Mouse (Mus musculus): ENCODE measurements around the gene Zc3h4. TPM values are rescaled to one million over a fixed set of nuclear protein-coding genes. Genes with fewer than 3 reads are reported as not detected.

The Zc3h4 gene
- polyA plus RNA-seq, 1 experiment from 2014 or later = 18.6 TPM

GRCm38 (mm10) chr7:16441241-16441640 is 40.5 kb downstream of the Zc3h4 start:
- ATAC-seq (replicated peaks; ENCODE audit: low FRiP score) (no peak), DNase-seq (ENCODE audit: low spot score) (no peak)
- H3K9ac ChIP-seq (ENCODE audit: low read depth, low read length) = no peak overlapping the region

DNA sequence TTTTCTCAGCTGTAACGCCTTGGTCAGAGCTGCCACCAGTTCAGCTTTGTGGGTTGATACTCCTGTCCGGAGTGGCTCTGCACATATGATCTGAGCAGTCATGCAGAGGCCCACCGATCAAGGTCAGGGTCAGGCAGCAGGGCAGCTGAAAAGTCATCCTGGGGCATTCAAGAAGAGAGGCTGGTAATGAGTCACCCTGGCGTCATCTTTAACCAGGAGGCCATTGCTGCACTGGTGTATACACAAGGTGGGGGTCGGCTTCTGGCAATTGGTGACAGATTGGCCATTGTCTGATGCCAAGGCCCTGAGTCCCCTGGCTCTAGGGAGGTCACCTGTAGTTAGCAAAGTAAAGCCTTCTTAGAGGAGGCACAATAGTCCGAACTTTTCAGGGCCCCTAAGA is 50.9 kb downstream of the Zc3h4 start:
- WGBS = 78% methylated on average over 6 of the region's 6 CpGs
- H3K27ac ChIP-seq (ENCODE audit: low read depth, low read length) = no peak overlapping the region

More at GRCm38 (mm10) chr7:16441241-16441640, 40.5 kb downstream of the Zc3h4 start:
- no peaks in the 10 kb centered on the region for H3K27me3 ChIP-seq (replicated peaks; ENCODE audit: control insufficient read depth, insufficient read depth, low read length)
- no peaks in the 10 kb centered on the region for H3K9me3 ChIP-seq (ENCODE audit: control insufficient read depth, low read length)
- H3K27ac ChIP-seq (ENCODE audit: low read depth, low read length) = no peak overlapping the region
- no peaks in the 10 kb centered on the region for H3K4me1 ChIP-seq (replicated peaks; ENCODE audit: control insufficient read depth, insufficient read depth, low read length)
- no peak overlapping the region for H3K4me2 ChIP-seq
- no peak overlapping the region for H3K4me3 ChIP-seq (ENCODE audit: low read depth, low read length)
- peaks cover 5% of the 10 kb centered on the region for H3K36me3 ChIP-seq (ENCODE audit: control insufficient read depth, insufficient read depth, low read length)

DNA sequence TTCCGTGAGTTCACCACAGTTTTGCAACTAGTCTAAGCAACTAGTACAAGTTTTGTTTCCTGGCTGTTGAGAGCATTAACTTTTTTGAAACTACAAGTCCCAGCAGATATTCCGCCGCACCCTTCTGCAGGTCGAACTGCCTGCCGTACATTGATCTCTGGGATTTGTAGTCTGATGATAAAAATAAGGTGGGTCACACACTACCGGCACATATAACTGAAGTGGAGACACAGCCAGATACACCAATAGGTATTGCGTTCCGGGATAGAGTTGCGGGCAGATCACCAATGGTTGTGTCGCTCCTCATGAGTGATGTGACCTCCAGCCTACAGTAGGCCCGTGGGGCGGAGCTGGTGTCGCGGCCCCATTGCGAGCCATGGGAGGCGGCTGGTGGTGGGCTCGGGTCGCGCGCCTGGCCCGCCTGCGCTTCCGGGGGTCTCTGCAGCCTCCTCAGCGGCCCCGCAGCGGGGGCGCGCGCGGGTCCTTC is 51.9 kb downstream of the Zc3h4 start, which contains the start of gene Tmem160:
Gene Tmem160, plus strand, starts transcription at position 193 of the 487 bp plus-strand sequence.
- no peaks in the 10 kb centered on the region for H3K27me3 ChIP-seq (replicated peaks; ENCODE audit: control insufficient read depth, insufficient read depth, low read length)
- H3K36me3 ChIP-seq (ENCODE audit: control insufficient read depth, insufficient read depth, low read length) = 0 out of 2 replicates have a peak, but pooled peaks cover 3% of the 10 kb centered on the region
- ATAC-seq (replicated peaks; ENCODE audit: low FRiP score) = peak; percentile 99
- H3K27ac ChIP-seq (ENCODE audit: low read depth, low read length) = peak within 1 kb of the TSS; percentile 11; the same call in 1 of the 2 replicates
- H3K4me1 ChIP-seq (replicated peaks; ENCODE audit: control insufficient read depth, insufficient read depth, low read length) = peaks cover 12% of the 10 kb centered on the region
- WGBS = under 1% methylated on average over 30 of the region's 30 CpGs
- DNase-seq (ENCODE audit: low spot score) = peak; percentile 82
- H3K9me3 ChIP-seq (ENCODE audit: control insufficient read depth, low read length) = no peaks in the 10 kb centered on the region
- H3K4me2 ChIP-seq = peak within 1 kb of the TSS; percentile 78
- H3K9ac ChIP-seq (ENCODE audit: low read depth, low read length) = peak within 1 kb of the TSS; percentile 68
- peak within 1 kb of the TSS; percentile 85 for H3K4me3 ChIP-seq (ENCODE audit: low read depth, low read length)

More for the DNA sequence above, 50.9 kb downstream of the Zc3h4 start:
- 0 out of 2 replicates have a peak, but pooled peaks cover 3% of the 10 kb centered on the region for H3K36me3 ChIP-seq (ENCODE audit: control insufficient read depth, insufficient read depth, low read length)
- H3K4me3 ChIP-seq (ENCODE audit: low read depth, low read length) = no peak overlapping the region
- H3K9me3 ChIP-seq (ENCODE audit: control insufficient read depth, low read length) = no peaks in the 10 kb centered on the region
- H3K4me2 ChIP-seq = no peak overlapping the region; the same call in 1 of the 2 replicates
- no peak overlapping the region for H3K9ac ChIP-seq (ENCODE audit: low read depth, low read length)
- DNase-seq (ENCODE audit: low spot score) = no peak
- peaks cover 12% of the 10 kb centered on the region for H3K4me1 ChIP-seq (replicated peaks; ENCODE audit: control insufficient read depth, insufficient read depth, low read length)
- no peak for ATAC-seq (replicated peaks; ENCODE audit: low FRiP score)
- H3K27me3 ChIP-seq (replicated peaks; ENCODE audit: control insufficient read depth, insufficient read depth, low read length) = no peaks in the 10 kb centered on the region

GRCm38 (mm10) chr7:16453118-16453711 is 52.5 kb downstream of the Zc3h4 start:
- WGBS = 1% methylated on average over 23 of the region's 23 CpGs
- DNase-seq (ENCODE audit: low spot score) (peak; percentile 72), ATAC-seq (replicated peaks; ENCODE audit: low FRiP score) (peak; percentile 55)

DNA sequence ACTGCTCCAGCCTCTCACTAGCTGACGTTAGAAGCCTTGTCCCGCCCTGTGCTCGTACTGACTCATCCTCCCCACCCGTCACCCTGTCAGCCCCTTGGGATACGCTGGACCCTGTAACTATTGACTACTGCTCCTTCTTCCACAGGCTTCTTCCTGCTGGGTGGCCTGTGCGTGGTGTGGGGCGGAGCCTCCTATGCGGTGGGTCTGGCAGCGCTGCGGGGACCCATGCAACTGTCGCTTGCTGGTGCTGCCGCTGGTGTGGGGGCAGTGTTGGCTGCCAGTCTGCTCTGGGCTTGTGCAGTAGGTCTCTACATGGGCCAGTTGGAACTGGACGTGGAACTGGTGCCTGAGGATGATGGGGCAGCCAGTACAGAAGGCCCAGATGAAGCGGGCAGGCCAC is 54.3 kb downstream of the Zc3h4 start:
- Histone ChIP-seq H3K36me3 (ENCODE audit: control insufficient read depth, insufficient read depth, low read length) (0 out of 2 replicates have a peak, but pooled peaks cover 3% of the 10 kb centered on the region), H3K4me3 (ENCODE audit: low read depth, low read length) (no peak overlapping the region), H3K4me1 (replicated peaks; ENCODE audit: control insufficient read depth, insufficient read depth, low read length) (peaks cover 12% of the 10 kb centered on the region), H3K9me3 (ENCODE audit: control insufficient read depth, low read length) (no peaks in the 10 kb centered on the region), H3K27ac (ENCODE audit: low read depth, low read length) (no peak overlapping the region), H3K4me2 (no peak overlapping the region), H3K27me3 (replicated peaks; ENCODE audit: control insufficient read depth, insufficient read depth, low read length) (no peaks in the 10 kb centered on the region), H3K9ac (ENCODE audit: low read depth, low read length) (no peak overlapping the region)
- DNase-seq (ENCODE audit: low spot score) (no peak), ATAC-seq (replicated peaks; ENCODE audit: low FRiP score) (no peak)
- 90% methylated on average over 14 of the region's 14 CpGs for WGBS

More at GRCm38 (mm10) chr7:16453118-16453711, 52.5 kb downstream of the Zc3h4 start:
- no peaks in the 10 kb centered on the region for H3K9me3 ChIP-seq (ENCODE audit: control insufficient read depth, low read length)
- peak overlapping the region; percentile 85 for H3K4me3 ChIP-seq (ENCODE audit: low read depth, low read length)
- no peaks in the 10 kb centered on the region for H3K27me3 ChIP-seq (replicated peaks; ENCODE audit: control insufficient read depth, insufficient read depth, low read length)
- H3K36me3 ChIP-seq (ENCODE audit: control insufficient read depth, insufficient read depth, low read length) = 0 out of 2 replicates have a peak, but pooled peaks cover 3% of the 10 kb centered on the region
- peak overlapping the region; percentile 11; the same call in 1 of the 2 replicates for H3K27ac ChIP-seq (ENCODE audit: low read depth, low read length)
- H3K4me1 ChIP-seq (replicated peaks; ENCODE audit: control insufficient read depth, insufficient read depth, low read length) = peaks cover 12% of the 10 kb centered on the region
- peak overlapping the region; percentile 68 for H3K9ac ChIP-seq (ENCODE audit: low read depth, low read length)
- H3K4me2 ChIP-seq = peak overlapping the region; percentile 78

GRCm38 (mm10) chr7:16456289-16456688 is 55.6 kb downstream of the Zc3h4 start:
- Histone ChIP-seq H3K9me3 (ENCODE audit: control insufficient read depth, low read length) (no peaks in the 10 kb centered on the region), H3K4me1 (replicated peaks; ENCODE audit: control insufficient read depth, insufficient read depth, low read length) (peaks cover 12% of the 10 kb centered on the region), H3K36me3 (ENCODE audit: control insufficient read depth, insufficient read depth, low read length) (0 out of 2 replicates have a peak, but pooled peaks cover 3% of the 10 kb centered on the region), H3K9ac (ENCODE audit: low read depth, low read length) (no peak overlapping the region), H3K4me3 (ENCODE audit: low read depth, low read length) (no peak overlapping the region), H3K4me2 (no peak overlapping the region), H3K27me3 (replicated peaks; ENCODE audit: control insufficient read depth, insufficient read depth, low read length) (peaks cover 9% of the 10 kb centered on the region; the same call in 1 of the 2 replicates), H3K27ac (ENCODE audit: low read depth, low read length) (no peak overlapping the region)
- no peak for DNase-seq (ENCODE audit: low spot score)
- ATAC-seq (replicated peaks; ENCODE audit: low FRiP score) = no peak
- 81% methylated on average over 5 of the region's 5 CpGs for WGBS

- no peaks in the 10 kb centered on the region for H3K4me1 ChIP-seq (replicated peaks; ENCODE audit: control insufficient read depth, insufficient read depth, low read length)
- DNase-seq (ENCODE audit: low spot score) = no peak
- WGBS = 53% methylated on average over 13 of the region's 13 CpGs
- H3K27me3 ChIP-seq (replicated peaks; ENCODE audit: control insufficient read depth, insufficient read depth, low read length) = peaks cover 10% of the 10 kb centered on the region; the same call in 1 of the 2 replicates
- no peak overlapping the region for H3K27ac ChIP-seq (ENCODE audit: low read depth, low read length)
- H3K9me3 ChIP-seq (ENCODE audit: control insufficient read depth, low read length) = no peaks in the 10 kb centered on the region
- no peak overlapping the region for H3K9ac ChIP-seq (ENCODE audit: low read depth, low read length)
- H3K4me3 ChIP-seq (ENCODE audit: low read depth, low read length) = no peak overlapping the region
- no peaks in the 10 kb centered on the region for H3K36me3 ChIP-seq (ENCODE audit: control insufficient read depth, insufficient read depth, low read length)
- no peak for ATAC-seq (replicated peaks; ENCODE audit: low FRiP score)
- H3K4me2 ChIP-seq = no peak overlapping the region
Measured at GRCm38 (mm10) chr7:16460566-16460965, 59.9 kb downstream of the Zc3h4 start.

DNA sequence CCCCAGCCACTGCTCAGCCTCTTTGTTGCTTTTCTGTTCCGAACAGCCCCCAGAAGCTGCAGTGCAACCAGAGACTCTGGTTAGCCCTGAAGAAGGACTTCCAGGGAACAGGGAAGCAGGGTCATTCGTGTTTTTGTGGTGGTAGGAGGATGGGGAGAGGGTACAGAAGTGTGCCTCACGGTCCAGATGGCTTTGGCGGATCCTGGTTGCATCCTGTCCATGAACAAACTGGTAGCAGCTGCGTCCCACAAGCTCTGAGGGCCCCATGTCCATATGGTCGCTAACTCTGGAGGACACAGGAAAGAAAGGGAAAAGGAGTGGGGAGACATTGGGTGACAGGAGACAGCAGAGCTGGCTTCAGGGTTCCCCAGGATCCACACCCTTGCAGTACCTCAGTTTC is 60.4 kb downstream of the Zc3h4 start:
- peaks cover 10% of the 10 kb centered on the region; the same call in 1 of the 2 replicates for H3K27me3 ChIP-seq (replicated peaks; ENCODE audit: control insufficient read depth, insufficient read depth, low read length)

More for the DNA sequence above, 60.4 kb downstream of the Zc3h4 start:
- 56% methylated on average over 6 of the region's 6 CpGs for WGBS
- H3K9ac ChIP-seq (ENCODE audit: low read depth, low read length) = no peak overlapping the region
- H3K4me1 ChIP-seq (replicated peaks; ENCODE audit: control insufficient read depth, insufficient read depth, low read length) = no peaks in the 10 kb centered on the region
- no peak for ATAC-seq (replicated peaks; ENCODE audit: low FRiP score)
- DNase-seq (ENCODE audit: low spot score) = no peak
- no peak overlapping the region for H3K4me2 ChIP-seq
- no peaks in the 10 kb centered on the region for H3K36me3 ChIP-seq (ENCODE audit: control insufficient read depth, insufficient read depth, low read length)
- H3K27ac ChIP-seq (ENCODE audit: low read depth, low read length) = no peak overlapping the region
- no peak overlapping the region for H3K4me3 ChIP-seq (ENCODE audit: low read depth, low read length)
- H3K9me3 ChIP-seq (ENCODE audit: control insufficient read depth, low read length) = no peaks in the 10 kb centered on the region

Data from liver, embryonic 11.5 days (tissue).